Mouse (Mus musculus): Measurements from ENCODE around the gene Ilvbl.
A peak's percentile ranks its signal among the peaks of the same experiment; 100 is the strongest.
"Not testable (repeated sequence)": the region's sequence is repeated elsewhere in the genome, so short reads cannot be mapped to it uniquely, and the experiment has no call there.

Ilvbl gene

DNA sequence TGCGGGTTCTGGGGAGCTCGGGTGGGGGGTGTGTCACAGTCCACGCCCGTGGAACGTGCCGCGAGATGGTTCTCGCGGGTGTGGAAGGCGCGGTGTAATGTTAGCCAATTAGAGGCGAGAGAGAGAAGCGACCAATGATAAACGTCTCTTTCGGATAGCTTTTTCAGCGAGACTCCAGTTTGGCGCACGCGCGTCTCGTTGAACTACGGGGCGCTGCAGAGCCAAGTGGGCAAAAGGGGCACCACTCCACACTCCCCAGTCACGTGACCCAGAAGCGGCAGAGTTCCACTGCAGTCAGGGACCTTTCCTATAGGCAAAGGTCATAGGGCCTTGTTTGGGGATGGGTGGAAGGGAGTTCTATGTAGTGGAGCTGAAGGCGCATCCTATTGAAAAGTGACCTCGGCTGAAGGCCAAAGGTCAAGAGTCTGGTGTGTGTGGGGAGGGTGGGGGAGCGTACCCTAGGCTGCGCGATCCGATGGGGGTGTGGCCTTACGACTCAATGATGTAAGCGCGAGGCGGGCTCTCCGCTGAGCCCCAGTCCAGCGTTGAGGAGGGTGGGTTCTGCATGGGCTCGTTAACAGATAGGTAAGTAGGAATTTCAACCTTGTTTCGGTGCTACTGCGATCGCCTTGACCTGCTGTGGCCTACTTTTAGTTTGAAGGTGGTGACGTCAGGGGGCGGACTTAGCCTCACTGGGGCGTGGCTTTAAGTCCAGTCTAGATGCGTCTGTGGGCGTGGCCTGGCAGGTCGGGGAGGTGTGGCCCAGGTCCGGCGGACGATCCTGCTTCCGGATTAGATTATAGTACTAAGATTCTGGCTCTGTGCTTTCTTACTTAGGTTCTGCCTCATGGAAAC is at the start of gene Ilvbl:
TSS of gene Ilvbl (plus strand) at position 97 of the 855 bp plus-strand sequence.
- peak; percentile 88 for DNase-seq (ENCODE audit: low spot score)

DNA sequence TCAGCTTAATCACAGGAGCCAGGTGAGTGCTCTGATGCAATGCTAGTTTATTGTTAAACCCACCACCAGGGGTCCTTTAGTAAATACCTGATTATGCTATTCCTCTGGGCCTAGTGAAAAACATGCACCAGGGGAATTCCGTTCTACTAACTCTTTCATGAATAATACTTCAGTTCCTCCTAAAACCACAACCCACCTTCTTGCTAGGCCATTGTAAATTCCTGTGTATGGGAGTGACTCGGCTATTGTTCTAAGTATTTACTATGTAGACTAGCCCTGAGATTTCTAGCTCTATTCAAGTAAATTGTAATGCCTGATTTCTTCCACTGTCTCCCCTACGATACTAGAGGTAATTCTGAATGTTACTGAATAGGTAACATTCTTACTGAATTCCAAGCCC is 49.1 kb upstream of the Ilvbl start:
- DNase-seq (ENCODE audit: low spot score), result not testable (repeated sequence)

- DNase-seq (ENCODE audit: low spot score), result no peak
Measured at GRCm38 (mm10) chr10:78525511-78525910, 48.6 kb upstream of the Ilvbl start.

GRCm38 (mm10) chr10:78540943-78541342 is 33.2 kb upstream of the Ilvbl start:
- DNase-seq (ENCODE audit: low spot score), result no peak

- DNase-seq (ENCODE audit: low spot score), result no peak
Measured at GRCm38 (mm10) chr10:78565070-78565469, 9.1 kb upstream of the Ilvbl start.

- no peak for DNase-seq (ENCODE audit: low spot score)
Measured at GRCm38 (mm10) chr10:78569191-78569590, 5.0 kb upstream of the Ilvbl start.

DNA sequence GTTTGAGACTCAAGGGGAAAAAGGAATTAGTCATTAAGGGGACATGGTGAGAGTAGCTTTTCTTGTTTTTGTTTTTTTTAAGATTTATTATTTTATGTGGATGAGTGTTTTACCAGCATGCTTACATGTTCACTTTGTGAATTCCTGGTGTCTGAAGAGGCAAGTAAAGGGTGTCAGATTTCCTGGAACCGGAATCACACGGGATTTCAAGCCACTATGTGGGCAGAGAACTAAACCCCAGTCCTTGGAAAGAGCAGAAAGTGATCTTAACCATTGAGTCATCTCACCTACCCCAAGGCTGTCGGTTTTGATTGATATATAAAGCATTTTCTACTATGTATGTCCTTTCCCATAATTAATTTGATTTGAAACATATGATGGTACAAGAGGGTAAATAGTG is 4.5 kb upstream of the Ilvbl start:
- DNase-seq (ENCODE audit: low spot score), result no peak

DNA sequence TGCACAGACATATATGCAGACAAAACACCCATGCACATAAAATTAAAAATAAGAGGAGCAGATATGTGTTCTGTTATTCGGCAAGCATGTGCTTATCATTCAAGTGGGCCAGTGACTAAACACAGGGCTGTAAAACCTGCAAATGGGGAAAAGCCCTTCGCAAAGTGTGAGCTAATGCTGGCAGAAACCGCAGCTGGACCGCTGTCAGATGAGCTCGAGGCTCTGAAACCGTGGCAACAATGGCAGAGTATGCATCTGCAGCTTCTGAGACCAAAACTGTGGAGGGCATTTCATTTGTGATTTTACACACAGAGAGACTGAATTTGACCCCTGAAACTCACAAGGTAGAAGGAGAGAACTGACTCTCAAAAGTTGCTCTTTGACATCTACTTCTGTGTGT is 3.7 kb upstream of the Ilvbl start:
- no peak for DNase-seq (ENCODE audit: low spot score)

GRCm38 (mm10) chr10:78570897-78571296 is 3.2 kb upstream of the Ilvbl start:
- no peak for DNase-seq (ENCODE audit: low spot score)

DNA sequence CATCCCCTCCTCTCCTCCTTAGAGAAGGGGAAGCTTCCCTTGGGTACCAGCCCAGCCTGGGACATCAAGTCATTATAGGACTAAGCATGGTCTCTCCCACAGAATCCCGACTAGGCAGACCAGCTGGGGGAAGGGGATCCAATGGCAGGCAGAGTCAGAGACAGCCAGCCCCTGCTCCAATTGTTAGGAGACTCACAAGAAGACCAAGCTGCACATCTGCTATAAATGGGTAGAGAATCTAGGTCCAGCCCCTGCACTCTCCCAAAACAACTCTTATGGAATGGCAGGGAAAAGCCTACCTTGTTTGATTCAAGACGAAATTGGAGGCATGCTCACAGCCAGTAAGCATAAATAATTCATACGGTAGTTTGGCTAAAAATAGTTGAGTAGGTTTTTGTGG is 920 bp upstream of the Ilvbl start:
- DNase-seq (ENCODE audit: low spot score), result no peak

DNA sequence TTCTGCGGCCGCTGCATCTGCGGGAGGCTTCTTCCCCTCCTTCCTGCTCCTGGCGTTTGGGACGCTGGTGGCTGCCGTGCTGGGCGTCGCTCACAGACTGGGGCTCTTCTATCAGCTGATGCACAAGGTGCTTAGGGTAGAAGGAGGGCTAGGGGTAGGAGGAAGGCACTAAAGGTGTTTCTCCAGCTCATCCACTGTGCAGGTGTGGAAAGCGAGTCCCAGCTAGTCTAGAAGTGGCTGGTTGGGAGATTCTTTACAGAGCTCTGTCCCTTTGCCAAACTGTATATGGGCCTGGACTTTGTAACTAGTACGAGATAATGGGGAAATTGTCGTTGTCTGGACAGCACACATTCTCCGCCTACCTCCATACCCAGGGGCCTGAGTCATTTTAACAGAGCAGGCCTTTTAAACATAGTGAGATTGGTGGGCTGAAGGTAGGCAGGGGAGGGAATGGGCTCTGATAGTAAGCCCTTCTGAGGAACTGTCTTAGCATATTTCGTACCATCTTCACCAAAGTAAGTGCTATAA is 1.0 kb downstream of the Ilvbl start:
- no peak for DNase-seq (ENCODE audit: low spot score)

- peak; percentile 44 for DNase-seq (ENCODE audit: low spot score)
Measured at GRCm38 (mm10) chr10:78575690-78576089, 1.5 kb downstream of the Ilvbl start.

DNA sequence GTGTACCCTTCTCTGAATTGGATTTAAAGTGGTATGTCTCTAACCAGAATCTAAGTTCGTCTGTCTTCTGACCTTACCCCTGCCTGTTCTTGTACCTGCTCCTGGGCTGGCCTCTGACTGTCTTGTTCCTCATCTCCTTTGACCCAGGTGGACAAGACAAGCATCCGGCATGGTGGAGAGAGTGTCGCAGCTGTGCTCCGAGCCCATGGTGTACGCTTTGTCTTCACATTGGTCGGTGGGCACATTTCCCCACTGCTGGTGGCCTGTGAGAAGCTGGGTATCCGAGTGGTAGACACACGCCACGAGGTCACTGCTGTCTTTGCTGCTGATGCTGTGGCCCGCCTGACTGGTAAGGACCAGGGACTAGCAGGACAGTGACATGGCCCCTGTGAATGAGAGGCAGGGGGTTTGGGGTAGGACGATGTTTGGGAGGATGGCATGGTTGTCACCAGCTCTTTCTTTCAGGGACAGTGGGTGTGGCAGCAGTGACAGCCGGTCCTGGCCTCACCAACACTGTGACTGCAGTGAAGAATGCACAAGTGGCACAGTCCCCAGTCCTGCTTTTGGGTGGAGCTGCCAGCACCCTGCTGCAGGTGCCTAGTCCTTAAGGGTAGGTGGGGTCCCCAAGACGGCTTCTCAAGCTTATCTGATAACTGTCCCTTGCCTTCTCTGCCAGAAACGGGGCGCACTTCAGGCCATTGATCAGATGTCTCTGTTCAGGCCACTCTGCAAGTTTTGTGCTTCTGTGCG is 2.5 kb downstream of the Ilvbl start:
- no peak for DNase-seq (ENCODE audit: low spot score)

DNA sequence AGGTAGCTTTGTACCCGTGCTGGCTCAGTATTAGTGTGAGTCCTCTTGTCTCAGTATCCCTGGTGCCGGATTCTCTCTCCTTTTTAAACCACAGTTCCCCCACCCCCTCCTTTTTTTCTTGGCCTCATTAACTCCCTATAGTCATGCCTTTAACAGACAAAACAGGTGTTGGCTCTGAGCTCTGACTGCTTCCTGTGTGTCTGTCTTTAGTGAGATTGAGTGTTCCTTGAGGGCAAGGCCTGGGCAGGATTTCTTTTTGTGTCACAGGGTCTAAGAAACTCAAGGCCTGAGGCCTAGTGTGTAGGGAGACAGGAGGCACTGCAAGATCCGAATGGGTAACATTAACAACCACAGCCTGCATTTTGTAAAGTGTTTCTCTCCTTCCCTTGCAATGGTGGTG is 4.1 kb downstream of the Ilvbl start:
- no peak for DNase-seq (ENCODE audit: low spot score)

DNA sequence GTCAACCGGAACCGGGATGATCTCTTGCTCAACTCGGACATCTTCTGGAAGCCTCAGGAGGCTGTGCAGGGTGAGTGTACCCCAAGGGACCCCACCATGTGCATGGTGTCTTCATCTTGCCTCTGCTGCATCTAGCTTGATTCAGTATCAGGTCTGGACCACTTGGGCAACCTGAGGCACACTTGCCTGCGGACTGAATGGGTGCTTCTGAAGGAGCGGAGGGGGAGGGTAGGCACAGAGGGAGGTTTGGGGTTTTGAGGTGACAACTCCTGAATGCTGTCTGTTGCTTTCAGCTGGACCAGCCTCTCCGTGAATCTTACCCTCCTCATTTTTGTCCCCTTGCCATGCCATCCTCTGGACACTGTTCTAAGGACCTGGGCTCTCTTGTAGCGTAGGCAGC is 7.0 kb downstream of the Ilvbl start:
- no peak for DNase-seq (ENCODE audit: low spot score)

GRCm38 (mm10) chr10:78583347-78583746 is 9.2 kb downstream of the Ilvbl start:
- no peak for DNase-seq (ENCODE audit: low spot score)

GRCm38 (mm10) chr10:78583939-78584338 is 9.8 kb downstream of the Ilvbl start:
- no peak for DNase-seq (ENCODE audit: low spot score)

GRCm38 (mm10) chr10:78584996-78585395 is 10.8 kb downstream of the Ilvbl start:
- no peak for DNase-seq (ENCODE audit: low spot score)

- DNase-seq (ENCODE audit: low spot score), result no peak
Measured at GRCm38 (mm10) chr10:78585606-78586005, 11.5 kb downstream of the Ilvbl start.

DNA sequence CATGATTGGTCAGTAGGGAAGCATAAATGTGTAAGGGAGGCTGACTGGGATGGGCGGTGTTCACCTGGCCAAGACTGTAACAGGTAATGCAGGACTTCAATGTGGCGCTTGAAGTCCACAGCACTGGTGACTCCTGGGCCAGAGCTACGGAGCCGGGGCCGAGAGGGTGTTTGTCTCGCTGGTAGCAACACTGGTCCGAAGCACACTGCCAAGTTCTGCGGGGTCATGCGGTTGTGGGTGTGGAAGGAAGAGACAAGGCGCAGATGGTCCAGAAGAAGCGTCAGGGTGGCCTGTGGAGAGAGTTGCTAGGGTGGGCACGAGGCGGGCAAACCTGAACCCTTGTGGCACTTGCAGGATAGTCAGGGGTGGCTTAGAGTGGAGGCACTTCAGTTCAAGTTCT is 11.9 kb downstream of the Ilvbl start:
- DNase-seq (ENCODE audit: low spot score), result no peak

- no peak for DNase-seq (ENCODE audit: low spot score)
Measured at GRCm38 (mm10) chr10:78589291-78589690, 15.1 kb downstream of the Ilvbl start.

DNA sequence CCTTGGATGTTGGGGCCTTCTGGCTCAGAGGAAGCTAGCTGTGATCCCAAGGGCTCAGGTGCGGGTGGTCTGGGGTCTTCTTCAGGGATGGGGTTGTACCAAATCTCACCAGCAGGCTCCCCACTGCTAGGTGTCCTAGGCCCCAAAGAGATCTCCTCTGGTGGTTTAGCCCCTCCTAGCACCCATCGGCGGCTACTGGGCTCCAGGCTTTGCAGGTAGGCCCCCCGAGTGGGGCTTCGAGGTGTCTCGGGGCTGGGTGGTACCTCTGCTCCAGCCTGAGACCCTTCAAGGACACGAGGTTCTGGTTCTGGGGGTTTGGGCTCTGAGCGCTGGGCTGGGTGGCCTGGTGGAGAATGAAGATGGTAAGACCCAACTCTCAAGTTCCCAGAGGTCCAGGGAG is 15.8 kb downstream of the Ilvbl start:
- no peak for DNase-seq (ENCODE audit: low spot score)

GRCm38 (mm10) chr10:78590744-78591143 is 16.6 kb downstream of the Ilvbl start:
- DNase-seq (ENCODE audit: low spot score), result no peak
